Mouse (Mus musculus) kidney, embryonic 14.5 days (tissue): ENCODE data around the gene Rasd1. TPM values are rescaled to one million over a fixed set of nuclear protein-coding genes. Genes with fewer than 3 reads are reported as not detected.

Source experiments
- ATAC-seq: fragments of 200-750 bp; cut with Nextera tagmentation; 2 replicates; pipeline ENCODE4 v1.8.0; 2017; ENCODE audit warnings: moderate number of reproducible peaks, mild to moderate bottlenecking, moderate TSS enrichment, moderate library complexity; ENCODE audit not compliant: low FRiP score, low TSS enrichment
- H3K27ac ChIP-seq: fragments of 300-500 bp; sonication (generic); 2 replicates; pipeline ENCODE4 v1.5.1; 2014; ENCODE audit warnings: low read depth, mild to moderate bottlenecking, low read length, moderate library complexity, mixed read lengths
- H3K27me3 ChIP-seq: fragments of 300-500 bp; sonication (generic); 2 replicates; pipeline ENCODE4 v1.6.1; 2014; ENCODE audit warnings: mild to moderate bottlenecking, low read length; ENCODE audit not compliant: control insufficient read depth, insufficient read depth
- H3K36me3 ChIP-seq: fragments of 300-500 bp; sonication (generic); 2 replicates; pipeline ENCODE4 v1.6.1; 2014; ENCODE audit warnings: low read length, mixed read lengths; ENCODE audit not compliant: control insufficient read depth, insufficient read depth
- H3K4me1 ChIP-seq: fragments of 300-500 bp; sonication (generic); 2 replicates; pipeline ENCODE4 v1.6.1; 2014; ENCODE audit warnings: low read length, mixed read lengths; ENCODE audit not compliant: control insufficient read depth, insufficient read depth
- H3K4me2 ChIP-seq: fragments of 300-500 bp; sonication (generic); replicated peaks from 2 replicates; pipeline ENCODE4 v1.6.1; 2014; ENCODE audit warnings: low read depth, mild to moderate bottlenecking, low read length
- H3K4me3 ChIP-seq: fragments of 300-500 bp; sonication (generic); 2 replicates; pipeline ENCODE4 v1.5.1; 2014; ENCODE audit warnings: mild to moderate bottlenecking, low read length
- H3K9ac ChIP-seq: fragments of 300-500 bp; sonication (generic); 2 replicates; pipeline ENCODE4 v1.6.1; 2014; ENCODE audit warnings: low read depth, mild to moderate bottlenecking, low read length, moderate library complexity
- H3K9me3 ChIP-seq: fragments of 300-500 bp; sonication (generic); 2 replicates; pipeline ENCODE4 v1.6.1; 2016; ENCODE audit warnings: low read length; ENCODE audit not compliant: control insufficient read depth
- WGBS: fragments of 180-500 bp; shearing (Covaris S2); extraction: QIAGEN DNeasy Blood & Tissue Kit; methylation state at CpG from one replicate; pipeline ENCODE4 v1.1.7; 2014; 5-methylcytosine and 5-hydroxymethylcytosine counted together
- polyA plus RNA-seq: library from polyadenylated mRNA; unstranded; fragments of >200 nt; fragmentation: Nextera tagmentation; extraction: Ambion mirVana; gene quantifications from 2 replicates; pipeline ENCODE4 v1.2.1, GENCODE M21; 2014

The Rasd1 gene
- polyA plus RNA-seq: 3.0 and 3.6 TPM in 2 replicates

- H3K27me3 ChIP-seq: peaks cover 19% of the 10 kb centered on the region; the same call in 1 of the 2 replicates
- H3K9ac ChIP-seq: peak within 1 kb of the TSS; percentile 60
- 2% methylated on average over 28 of the region's 28 CpGs for WGBS
- peak within 1 kb of the TSS; percentile 49 for H3K4me3 ChIP-seq
- peaks cover 19% of the 10 kb centered on the region for H3K4me1 ChIP-seq
- peaks cover 19% of the 10 kb centered on the region for H3K36me3 ChIP-seq
- H3K27ac ChIP-seq: peak within 1 kb of the TSS; percentile 69
- H3K4me2 ChIP-seq: peak within 1 kb of the TSS; percentile 96
- H3K9me3 ChIP-seq: no peaks in the 10 kb centered on the region
- peak; percentile 87 for ATAC-seq
Measured at GRCm38 (mm10) chr11:59964818-59965217, at the start of gene Rasd1. TSS of gene Rasd1 (minus strand) at chr11:59964944.

- no peak overlapping the region for H3K9ac ChIP-seq
- no peaks in the 10 kb centered on the region for H3K9me3 ChIP-seq
- H3K4me3 ChIP-seq: no peak overlapping the region
- no peaks in the 10 kb centered on the region for H3K27me3 ChIP-seq
- H3K27ac ChIP-seq: no peak overlapping the region
- H3K36me3 ChIP-seq: no peaks in the 10 kb centered on the region
- no peaks in the 10 kb centered on the region for H3K4me1 ChIP-seq
- ATAC-seq: no peak
- no peak overlapping the region for H3K4me2 ChIP-seq
- WGBS: 78% methylated on average over 3 of the region's 3 CpGs
Measured at GRCm38 (mm10) chr11:60011516-60011915, 46.8 kb upstream of the Rasd1 start.

GRCm38 (mm10) chr11:60009451-60009850 lies 44.7 kb upstream of the Rasd1 start:
- Histone ChIP-seq H3K4me1 (no peaks in the 10 kb centered on the region), H3K9me3 (no peaks in the 10 kb centered on the region), H3K4me3 (no peak overlapping the region), H3K36me3 (no peaks in the 10 kb centered on the region), H3K4me2 (no peak overlapping the region), H3K27me3 (no peaks in the 10 kb centered on the region), H3K9ac (no peak overlapping the region), H3K27ac (no peak overlapping the region)
- ATAC-seq: no peak
- 74% methylated on average over 3 of the region's 3 CpGs for WGBS

- no peaks in the 10 kb centered on the region for H3K9me3 ChIP-seq
- no peak overlapping the region for H3K4me3 ChIP-seq
- no peaks in the 10 kb centered on the region for H3K4me1 ChIP-seq
- 62% methylated on average over 3 of the region's 3 CpGs for WGBS
- no peak for ATAC-seq
- H3K27me3 ChIP-seq: no peaks in the 10 kb centered on the region
- H3K9ac ChIP-seq: no peak overlapping the region
- H3K4me2 ChIP-seq: no peak overlapping the region
- H3K27ac ChIP-seq: no peak overlapping the region
- H3K36me3 ChIP-seq: no peaks in the 10 kb centered on the region
Measured at GRCm38 (mm10) chr11:60005866-60006265, 41.1 kb upstream of the Rasd1 start.

- Histone ChIP-seq H3K9me3 (no peaks in the 10 kb centered on the region), H3K27me3 (no peaks in the 10 kb centered on the region), H3K36me3 (no peaks in the 10 kb centered on the region), H3K4me1 (no peaks in the 10 kb centered on the region), H3K4me3 (no peak overlapping the region), H3K4me2 (no peak overlapping the region), H3K9ac (no peak overlapping the region), H3K27ac (no peak overlapping the region)
- 84% methylated on average over 6 of the region's 6 CpGs for WGBS
- no peak for ATAC-seq
Measured at GRCm38 (mm10) chr11:60004716-60005115, 40.0 kb upstream of the Rasd1 start.

- no peak for ATAC-seq
- H3K4me2 ChIP-seq: no peak overlapping the region
- no peak overlapping the region for H3K9ac ChIP-seq
- no peaks in the 10 kb centered on the region for H3K36me3 ChIP-seq
- H3K4me3 ChIP-seq: no peak overlapping the region
- WGBS: 85% methylated on average over 8 of the region's 8 CpGs
- no peaks in the 10 kb centered on the region for H3K9me3 ChIP-seq
- no peaks in the 10 kb centered on the region for H3K4me1 ChIP-seq
- H3K27ac ChIP-seq: no peak overlapping the region
- no peaks in the 10 kb centered on the region for H3K27me3 ChIP-seq
Measured at GRCm38 (mm10) chr11:60003811-60004210, 39.1 kb upstream of the Rasd1 start.

GRCm38 (mm10) chr11:60001231-60001980 lies 36.7 kb upstream of the Rasd1 start:
- Histone ChIP-seq H3K9me3 (no peaks in the 10 kb centered on the region), H3K27ac (no peak overlapping the region), H3K27me3 (no peaks in the 10 kb centered on the region), H3K36me3 (no peaks in the 10 kb centered on the region), H3K9ac (no peak overlapping the region), H3K4me3 (no peak overlapping the region), H3K4me1 (no peaks in the 10 kb centered on the region), H3K4me2 (no peak overlapping the region)
- ATAC-seq: no peak
- 81% methylated on average over 5 of the region's 5 CpGs for WGBS

GRCm38 (mm10) chr11:59994318-59994717 lies 29.6 kb upstream of the Rasd1 start:
- Histone ChIP-seq H3K9ac (no peak overlapping the region), H3K4me3 (no peak overlapping the region), H3K36me3 (no peaks in the 10 kb centered on the region), H3K4me2 (no peak overlapping the region), H3K27me3 (no peaks in the 10 kb centered on the region), H3K9me3 (no peaks in the 10 kb centered on the region), H3K27ac (no peak overlapping the region), H3K4me1 (no peaks in the 10 kb centered on the region)
- ATAC-seq: no peak
- WGBS: 51% methylated on average over 9 of the region's 9 CpGs

GRCm38 (mm10) chr11:59991365-59991764 lies 26.6 kb upstream of the Rasd1 start:
- Histone ChIP-seq H3K27ac (no peak overlapping the region), H3K4me1 (no peaks in the 10 kb centered on the region), H3K27me3 (no peaks in the 10 kb centered on the region), H3K36me3 (no peaks in the 10 kb centered on the region), H3K9me3 (no peaks in the 10 kb centered on the region), H3K9ac (no peak overlapping the region), H3K4me2 (no peak overlapping the region), H3K4me3 (no peak overlapping the region)
- WGBS: 57% methylated on average over 8 of the region's 8 CpGs
- no peak for ATAC-seq
